Mouse (Mus musculus) left cerebral cortex, adult 11 months (tissue): ENCODE data around the gene Gm7978.
"Not testable (repeated sequence)": the region's sequence is repeated elsewhere in the genome, so short reads cannot be mapped to it uniquely, and the experiment has no call there.

ENCODE experiments used
- DNase-seq: peaks from one replicate; pipeline ENCODE4 v3.0.0; 2022; ENCODE audit warnings: low spot score

Gm7978 gene

DNA sequence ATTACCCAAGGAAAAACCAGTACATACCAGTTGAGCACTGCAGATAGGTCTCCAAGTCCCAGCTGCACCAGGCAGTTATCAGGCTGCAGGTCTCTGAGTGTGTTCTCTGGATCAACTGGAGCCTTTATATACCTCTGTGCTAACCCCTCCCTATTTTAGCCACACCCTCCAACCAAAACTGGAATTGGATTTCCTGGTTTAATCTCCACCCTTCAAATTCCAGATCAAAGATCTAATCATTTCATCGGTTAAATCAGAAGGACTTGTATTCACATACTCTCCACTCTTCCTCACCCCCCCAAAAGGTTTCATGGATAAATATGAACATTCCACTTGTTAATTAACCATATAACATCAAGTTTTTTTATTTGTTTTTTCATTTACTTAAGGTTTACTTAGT lies at the start of gene Gm7978:
Gene Gm7978, minus strand, starts transcription at position 101 of the 400 bp plus-strand sequence.
- not testable (repeated sequence) for DNase-seq

- DNase-seq, result not testable (repeated sequence)
Observed at GRCm38 (mm10) chr5:95775690-95776089, 39.7 kb upstream of the Gm7978 start, which contains the start of gene E330014E10Rik. Gene E330014E10Rik, plus strand, starts transcription at chr5:95775990.

DNA sequence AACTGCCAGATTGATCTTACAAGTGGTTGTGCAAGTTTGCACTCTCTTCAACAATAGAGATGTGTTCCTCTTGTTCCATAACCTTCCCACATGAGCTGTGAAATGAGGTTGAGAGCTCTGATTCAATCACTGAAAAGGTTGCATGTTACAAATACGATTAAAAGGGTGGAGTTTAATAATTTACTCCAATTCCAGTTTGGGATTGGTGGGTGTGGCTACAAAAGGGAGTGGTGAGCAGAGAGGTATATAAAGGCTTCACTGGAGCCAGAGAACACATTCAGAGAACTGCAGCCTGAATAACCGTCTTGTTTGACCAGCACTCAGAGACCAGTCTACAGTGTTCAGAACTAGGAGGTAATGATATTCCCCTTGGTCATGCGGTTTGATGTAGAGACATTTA lies 5.7 kb upstream of the Gm7978 start, which contains the start of gene Gm7982:
Gene Gm7982, plus strand, starts transcription at position 301 of the 400 bp plus-strand sequence.
- DNase-seq, result not testable (repeated sequence)
